Mouse (Mus musculus): Measurements from ENCODE around the gene Mfsd6. TPM values are rescaled to one million over a fixed set of nuclear protein-coding genes. Genes with fewer than 3 reads are reported as not detected.
A peak's percentile ranks its signal among the peaks of the same experiment; 100 is the strongest.

The Mfsd6 gene
- polyA plus RNA-seq, 1 experiment from 2014 or later, result 1.2 TPM

DNA sequence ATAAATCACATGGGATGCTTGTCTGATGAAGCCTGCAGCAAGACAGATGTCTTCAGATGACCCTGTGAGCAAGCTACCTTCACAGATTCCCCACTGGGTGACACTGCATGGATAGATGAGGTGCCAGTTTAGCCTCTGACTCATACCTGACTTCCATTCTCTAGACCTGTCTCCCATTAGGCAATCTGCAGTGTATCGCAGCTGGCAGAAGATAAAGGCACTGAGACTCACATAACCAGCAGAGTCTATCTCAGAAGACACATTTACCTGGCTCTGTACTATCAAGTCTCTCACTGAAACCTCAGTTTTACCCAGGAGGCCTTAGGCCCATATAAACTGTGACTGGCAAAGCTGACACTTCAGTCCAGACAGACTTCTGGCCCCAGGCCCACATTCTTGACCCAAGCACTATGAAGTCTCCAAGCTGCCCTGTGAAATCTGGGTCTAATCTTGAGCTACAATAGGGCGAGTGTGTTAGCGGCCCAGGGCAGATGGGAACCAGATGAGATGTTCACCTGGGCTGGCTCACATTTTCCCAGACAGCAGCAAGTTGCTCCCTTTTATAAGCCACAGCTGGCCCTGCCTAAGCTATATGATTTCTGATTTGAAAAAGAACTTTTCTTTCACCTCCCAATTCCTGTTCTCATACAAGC is 74.5 kb downstream of the Mfsd6 start:
- 93% methylated on average over 3 of the region's 3 CpGs for WGBS
- no peak for DNase-seq (ENCODE audit: low spot score)
- Histone ChIP-seq H3K27me3 (ENCODE audit: low read depth, poor library complexity, severe bottlenecking) (no peaks in the 10 kb centered on the region), H3K36me3 (peaks cover 42% of the 10 kb centered on the region), H3K27ac (replicated peaks) (no peak overlapping the region), H3K4me3 (no peak overlapping the region), H3K4me1 (no peaks in the 10 kb centered on the region), H3K9me3 (replicated peaks) (no peaks in the 10 kb centered on the region)

GRCm38 (mm10) chr1:52650066-52650465 is 77.2 kb downstream of the Mfsd6 start:
- peaks cover 65% of the 10 kb centered on the region for H3K36me3 ChIP-seq
- no peaks in the 10 kb centered on the region for H3K4me1 ChIP-seq
- H3K27me3 ChIP-seq (ENCODE audit: low read depth, poor library complexity, severe bottlenecking), result no peaks in the 10 kb centered on the region
- no peak overlapping the region for H3K27ac ChIP-seq (replicated peaks)
- no peak for DNase-seq (ENCODE audit: low spot score)
- H3K4me3 ChIP-seq, result no peak overlapping the region
- no peaks in the 10 kb centered on the region for H3K9me3 ChIP-seq (replicated peaks)
- 89% methylated on average over 5 of the region's 5 CpGs for WGBS

GRCm38 (mm10) chr1:52648153-52649027 is 78.9 kb downstream of the Mfsd6 start:
- Histone ChIP-seq H3K27me3 (ENCODE audit: low read depth, poor library complexity, severe bottlenecking) (no peaks in the 10 kb centered on the region), H3K27ac (replicated peaks) (no peak overlapping the region), H3K4me3 (no peak overlapping the region), H3K9me3 (replicated peaks) (no peaks in the 10 kb centered on the region), H3K36me3 (peaks cover 65% of the 10 kb centered on the region), H3K4me1 (no peaks in the 10 kb centered on the region)
- peak; percentile 30 for DNase-seq (ENCODE audit: low spot score)
- WGBS, result 87% methylated on average over 11 of the region's 11 CpGs

- H3K4me3 ChIP-seq, result no peak overlapping the region
- H3K27me3 ChIP-seq (ENCODE audit: low read depth, poor library complexity, severe bottlenecking), result no peaks in the 10 kb centered on the region
- H3K4me1 ChIP-seq, result no peaks in the 10 kb centered on the region
- no peak overlapping the region for H3K27ac ChIP-seq (replicated peaks)
- H3K36me3 ChIP-seq, result peaks cover 46% of the 10 kb centered on the region
- H3K9me3 ChIP-seq (replicated peaks), result no peaks in the 10 kb centered on the region
- DNase-seq (ENCODE audit: low spot score), result no peak
- WGBS, result 97% methylated on average over 4 of the region's 4 CpGs
These were observed 86.5 kb downstream of the Mfsd6 start for GRCm38 (mm10) chr1:52640736-52641135.

DNA sequence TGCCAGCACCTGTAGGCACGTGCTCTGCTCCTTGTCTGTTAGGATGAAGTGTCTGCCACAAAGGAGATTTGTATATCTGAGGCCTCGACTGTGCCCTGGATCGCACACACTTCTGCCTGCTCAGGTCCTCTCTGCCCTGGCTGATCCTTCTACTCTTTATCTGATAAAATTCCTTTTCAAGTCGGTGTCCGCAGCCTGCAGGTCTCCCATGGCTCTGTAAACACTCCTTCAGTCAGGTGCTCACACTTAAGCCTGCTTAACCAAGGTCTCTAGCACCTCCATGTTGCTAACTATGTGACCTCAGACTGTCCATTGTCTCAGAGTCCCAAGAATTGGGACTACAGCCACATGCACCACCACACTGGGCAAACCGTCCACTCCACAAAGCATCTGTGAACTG is 87.0 kb downstream of the Mfsd6 start:
- Histone ChIP-seq H3K4me3 (no peak overlapping the region), H3K4me1 (no peaks in the 10 kb centered on the region), H3K36me3 (peaks cover 43% of the 10 kb centered on the region), H3K9me3 (replicated peaks) (no peaks in the 10 kb centered on the region), H3K27ac (replicated peaks) (no peak overlapping the region), H3K27me3 (ENCODE audit: low read depth, poor library complexity, severe bottlenecking) (no peaks in the 10 kb centered on the region)
- DNase-seq (ENCODE audit: low spot score), result no peak
- WGBS, result 91% methylated on average over 6 of the region's 6 CpGs

GRCm38 (mm10) chr1:52639090-52639489 is 88.2 kb downstream of the Mfsd6 start:
- H3K27ac ChIP-seq (replicated peaks), result no peak overlapping the region
- H3K4me1 ChIP-seq, result no peaks in the 10 kb centered on the region
- DNase-seq (ENCODE audit: low spot score), result no peak
- no peak overlapping the region for H3K4me3 ChIP-seq
- no peaks in the 10 kb centered on the region for H3K27me3 ChIP-seq (ENCODE audit: low read depth, poor library complexity, severe bottlenecking)
- WGBS, result 93% methylated on average over 7 of the region's 7 CpGs
- H3K36me3 ChIP-seq, result peaks cover 44% of the 10 kb centered on the region
- no peaks in the 10 kb centered on the region for H3K9me3 ChIP-seq (replicated peaks)

DNA sequence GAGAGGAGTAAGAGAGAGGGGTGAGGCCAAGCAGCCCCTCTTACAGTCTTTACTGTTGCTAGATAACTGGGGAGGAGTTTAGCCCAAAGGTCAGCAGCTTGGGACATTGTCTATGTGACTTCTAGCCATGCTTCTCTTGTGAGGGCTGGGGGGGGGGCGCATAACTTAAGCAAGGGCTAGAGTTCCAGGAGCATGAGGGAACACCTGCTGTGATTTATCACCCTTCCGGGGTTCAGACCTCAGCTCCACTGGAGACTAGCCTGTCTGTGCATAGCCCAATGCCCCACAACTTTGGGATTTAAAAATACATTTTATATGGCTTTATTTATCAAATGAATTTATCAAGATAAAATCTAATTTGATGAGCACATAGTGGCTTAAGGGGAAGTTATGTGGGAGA is 89.2 kb downstream of the Mfsd6 start:
- no peaks in the 10 kb centered on the region for H3K9me3 ChIP-seq (replicated peaks)
- no peak overlapping the region for H3K4me3 ChIP-seq
- 92% methylated on average over 2 of the region's 2 CpGs for WGBS
- H3K27me3 ChIP-seq (ENCODE audit: low read depth, poor library complexity, severe bottlenecking), result no peaks in the 10 kb centered on the region
- no peak overlapping the region for H3K27ac ChIP-seq (replicated peaks)
- H3K36me3 ChIP-seq, result peaks cover 44% of the 10 kb centered on the region
- no peak for DNase-seq (ENCODE audit: low spot score)
- H3K4me1 ChIP-seq, result no peaks in the 10 kb centered on the region

- H3K4me3 ChIP-seq, result no peak overlapping the region
- peaks cover 12% of the 10 kb centered on the region for H3K4me1 ChIP-seq
- peaks cover 44% of the 10 kb centered on the region for H3K36me3 ChIP-seq
- no peaks in the 10 kb centered on the region for H3K9me3 ChIP-seq (replicated peaks)
- 94% methylated on average over 3 of the region's 3 CpGs for WGBS
- H3K27ac ChIP-seq (replicated peaks), result no peak overlapping the region
- H3K27me3 ChIP-seq (ENCODE audit: low read depth, poor library complexity, severe bottlenecking), result no peaks in the 10 kb centered on the region
- DNase-seq (ENCODE audit: low spot score), result no peak
These were observed 91.3 kb downstream of the Mfsd6 start for GRCm38 (mm10) chr1:52635932-52636331.

DNA sequence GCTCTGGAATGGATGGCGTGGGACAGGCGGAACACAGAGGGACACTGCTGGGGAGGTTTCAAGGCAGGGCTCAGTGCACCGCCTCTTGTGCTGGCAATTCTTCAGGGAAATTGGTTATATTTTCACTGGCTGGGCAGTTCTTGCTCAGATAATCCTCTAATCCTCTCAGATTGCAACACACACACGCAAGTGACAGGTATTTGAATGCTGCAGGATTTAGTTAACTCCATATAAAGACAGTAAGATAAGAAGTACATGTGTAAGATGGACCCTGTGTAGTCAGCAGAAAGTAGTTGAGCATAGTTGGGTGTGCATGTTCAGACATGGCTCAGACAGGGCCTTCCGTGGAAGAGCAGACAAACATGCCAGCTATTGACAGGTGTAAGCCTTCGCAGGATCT is 93.0 kb downstream of the Mfsd6 start:
- Histone ChIP-seq H3K4me3 (no peak overlapping the region), H3K27me3 (ENCODE audit: low read depth, poor library complexity, severe bottlenecking) (no peaks in the 10 kb centered on the region), H3K36me3 (peaks cover 31% of the 10 kb centered on the region), H3K27ac (replicated peaks) (no peak overlapping the region), H3K9me3 (replicated peaks) (no peaks in the 10 kb centered on the region), H3K4me1 (peaks cover 12% of the 10 kb centered on the region)
- 90% methylated on average over 6 of the region's 6 CpGs for WGBS
- no peak for DNase-seq (ENCODE audit: low spot score)

DNA sequence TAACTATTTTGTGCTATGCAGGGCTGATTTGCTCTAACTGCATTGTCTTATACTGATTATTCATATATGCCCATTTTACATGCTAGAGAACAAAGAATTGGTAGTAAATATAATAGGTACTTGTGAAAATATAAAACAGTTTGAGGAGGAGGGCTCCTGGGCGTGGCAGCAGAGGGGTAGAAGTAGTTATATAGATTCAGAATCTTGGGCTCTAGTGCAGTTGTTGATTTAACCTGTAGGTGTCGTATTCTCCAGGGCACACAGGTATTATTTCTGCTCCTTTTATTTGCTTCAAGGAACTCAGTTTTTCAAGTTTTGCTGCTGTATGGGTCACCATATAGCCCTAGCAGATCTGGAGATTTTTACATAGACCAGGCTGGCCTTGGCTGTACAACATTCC is 95.7 kb downstream of the Mfsd6 start:
- no peaks in the 10 kb centered on the region for H3K9me3 ChIP-seq (replicated peaks)
- peaks cover 12% of the 10 kb centered on the region for H3K4me1 ChIP-seq
- WGBS, result 73% methylated on average over 2 of the region's 2 CpGs
- H3K27ac ChIP-seq (replicated peaks), result no peak overlapping the region
- H3K36me3 ChIP-seq, result peaks cover 7% of the 10 kb centered on the region
- peak overlapping the region; percentile 90 for H3K4me3 ChIP-seq
- no peaks in the 10 kb centered on the region for H3K27me3 ChIP-seq (ENCODE audit: low read depth, poor library complexity, severe bottlenecking)
- DNase-seq (ENCODE audit: low spot score), result no peak

- no peaks in the 10 kb centered on the region for H3K9me3 ChIP-seq (replicated peaks)
- peaks cover 4% of the 10 kb centered on the region; the same call in 1 of the 2 replicates for H3K36me3 ChIP-seq
- peak overlapping the region; percentile 90 for H3K4me3 ChIP-seq
- H3K27me3 ChIP-seq (ENCODE audit: low read depth, poor library complexity, severe bottlenecking), result no peaks in the 10 kb centered on the region
- peaks cover 12% of the 10 kb centered on the region for H3K4me1 ChIP-seq
- DNase-seq (ENCODE audit: low spot score), result no peak
- H3K27ac ChIP-seq (replicated peaks), result peak overlapping the region; percentile 96
- WGBS, result under 1% methylated on average over 6 of the region's 6 CpGs
These were observed 96.3 kb downstream of the Mfsd6 start for GRCm38 (mm10) chr1:52630937-52631299.

GRCm38 (mm10) chr1:52630248-52630936 is 96.9 kb downstream of the Mfsd6 start, which contains the start of gene Nemp2:
Gene Nemp2 (plus strand): TSS chr1:52630703.
- Histone ChIP-seq H3K4me1 (peaks cover 12% of the 10 kb centered on the region), H3K27ac (replicated peaks) (peak within 1 kb of the TSS; percentile 96), H3K4me3 (peak within 1 kb of the TSS; percentile 90), H3K36me3 (peaks cover 4% of the 10 kb centered on the region; the same call in 1 of the 2 replicates), H3K9me3 (replicated peaks) (no peaks in the 10 kb centered on the region), H3K27me3 (ENCODE audit: low read depth, poor library complexity, severe bottlenecking) (no peaks in the 10 kb centered on the region)
- WGBS, result 0% methylated on average over 44 of the region's 44 CpGs
- peak; percentile 95 for DNase-seq (ENCODE audit: low spot score)

DNA sequence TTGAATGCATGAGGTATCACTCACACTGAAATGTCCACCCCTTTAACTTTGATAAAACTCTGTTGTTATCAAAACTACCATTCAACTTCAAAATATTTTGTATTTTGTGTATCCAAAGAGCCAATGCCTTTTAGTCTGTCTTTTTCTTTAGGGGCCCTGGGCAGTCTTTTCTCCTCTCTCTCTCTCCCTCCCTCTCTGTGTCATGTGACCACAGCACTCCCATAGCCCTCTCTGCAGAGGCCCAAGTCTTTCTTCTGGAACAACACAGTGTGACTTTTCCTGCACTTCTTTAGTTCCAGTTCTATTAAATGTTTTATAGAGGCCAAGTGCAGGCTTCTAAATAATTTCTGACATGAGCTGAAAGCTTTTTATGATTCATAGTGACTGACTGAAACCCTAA is 106.8 kb downstream of the Mfsd6 start:
- no peaks in the 10 kb centered on the region for H3K4me1 ChIP-seq
- H3K4me3 ChIP-seq, result no peak overlapping the region
- H3K27ac ChIP-seq (replicated peaks), result no peak overlapping the region
- no peaks in the 10 kb centered on the region for H3K36me3 ChIP-seq
- no peaks in the 10 kb centered on the region for H3K9me3 ChIP-seq (replicated peaks)
- no peaks in the 10 kb centered on the region for H3K27me3 ChIP-seq (ENCODE audit: low read depth, poor library complexity, severe bottlenecking)
- DNase-seq (ENCODE audit: low spot score), result no peak

Data from midbrain, embryonic 10.5 days (tissue).